Mouse (Mus musculus): ENCODE results near the gene Dars.

The Dars gene

DNA sequence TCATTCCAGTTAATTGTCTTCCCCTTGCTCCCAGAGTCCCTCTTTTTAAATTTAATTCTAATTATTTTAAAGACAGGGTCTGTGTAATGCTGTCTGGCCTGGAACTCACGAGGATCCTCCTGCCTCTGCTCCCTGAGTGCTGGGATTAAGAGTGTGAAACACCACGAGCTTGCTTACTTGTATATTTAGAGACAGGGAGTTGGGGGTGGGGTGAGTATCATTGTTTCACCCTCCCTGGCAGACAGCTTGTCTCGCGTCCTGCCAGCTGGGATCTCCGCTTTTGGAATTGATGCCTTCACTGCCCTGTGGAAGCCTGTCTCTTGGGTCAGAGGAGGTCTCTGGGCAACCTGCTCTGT, 343 bp upstream of the Dars start:
- DNase-seq (ENCODE audit: low spot score in 2 of 2): no peak

DNA sequence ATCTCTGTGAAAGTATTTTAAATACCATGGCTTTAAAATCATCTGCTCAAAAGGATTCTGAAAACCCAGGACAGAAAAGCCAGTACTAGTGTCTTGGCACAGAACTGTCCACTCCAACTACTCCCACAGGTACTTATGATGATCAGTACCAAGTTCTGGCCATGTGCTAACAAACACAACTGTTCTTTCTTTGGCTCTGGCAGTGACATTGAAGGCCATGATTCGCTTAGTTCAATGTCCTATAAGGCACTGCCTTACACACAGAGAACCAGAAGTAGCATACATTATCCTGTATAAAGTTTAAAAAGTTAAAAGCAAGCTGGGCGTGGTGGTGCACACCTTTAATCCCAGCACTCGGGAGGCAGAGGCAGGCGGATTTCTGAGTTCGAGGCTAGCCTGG, 6.0 kb downstream of the Dars start:
- no peak for DNase-seq (ENCODE audit: low spot score in 2 of 2)

DNA sequence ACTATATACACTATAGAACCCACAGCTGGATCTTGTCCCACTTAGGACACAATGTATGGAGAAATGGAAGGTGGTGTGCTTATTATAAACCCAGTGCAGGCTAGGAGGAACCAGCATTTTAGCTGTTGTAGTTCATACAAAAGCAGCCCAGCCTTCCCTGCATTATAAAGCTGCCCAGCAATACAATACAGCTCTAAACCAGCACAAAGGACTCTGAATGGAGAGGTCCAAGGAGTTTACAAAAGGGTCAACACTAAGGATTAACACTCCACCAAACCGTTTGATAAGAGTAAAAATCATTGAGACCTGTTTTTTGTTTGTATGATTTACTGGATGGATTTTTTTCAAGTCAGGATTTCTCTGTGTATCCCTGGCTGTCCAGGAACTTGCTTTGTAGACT, 10.3 kb downstream of the Dars start:
- DNase-seq (ENCODE audit: low spot score in 2 of 2): no peak

DNA sequence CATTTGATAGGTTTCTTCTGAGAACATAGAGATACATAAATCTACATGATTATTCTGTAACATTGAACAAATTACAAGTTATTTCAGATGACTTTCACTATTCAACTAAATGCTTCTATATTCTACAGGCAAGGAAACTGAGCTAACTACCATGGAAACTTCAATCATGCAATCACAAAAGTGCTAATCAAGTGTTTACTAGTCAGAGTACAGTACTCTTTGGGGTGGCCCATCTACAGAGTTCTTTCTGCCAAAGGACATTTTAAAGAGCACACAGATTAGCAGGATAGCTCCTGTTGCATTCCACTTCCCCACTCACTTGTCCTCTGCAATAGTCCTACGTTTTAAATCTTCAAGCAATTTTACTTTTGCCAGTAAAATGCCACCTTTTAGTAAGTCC, 11.5 kb downstream of the Dars start:
- no peak for DNase-seq (ENCODE audit: low spot score in 2 of 2)

DNA sequence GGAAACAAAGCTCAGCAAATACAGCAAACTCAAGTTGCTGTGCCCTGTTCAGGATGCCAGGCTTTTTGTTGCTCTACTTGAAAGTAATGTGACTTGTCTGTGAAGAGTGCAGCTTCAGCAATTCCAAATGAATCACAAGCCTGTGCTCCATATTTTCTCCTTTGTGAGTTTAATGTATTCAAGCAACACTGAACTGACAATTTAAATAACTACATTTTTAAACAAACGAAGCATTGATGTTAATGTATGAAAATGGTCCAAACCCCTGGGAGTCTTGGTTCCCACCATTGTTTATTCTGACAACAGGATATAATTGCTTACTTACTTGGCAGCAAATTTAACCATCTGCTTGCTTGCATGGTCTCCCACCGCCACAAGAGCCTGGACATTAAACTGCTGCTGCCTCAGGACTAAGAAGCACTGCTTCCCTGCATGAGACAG, 12.1 kb downstream of the Dars start:
- DNase-seq (ENCODE audit: low spot score in 2 of 2): no peak

DNA sequence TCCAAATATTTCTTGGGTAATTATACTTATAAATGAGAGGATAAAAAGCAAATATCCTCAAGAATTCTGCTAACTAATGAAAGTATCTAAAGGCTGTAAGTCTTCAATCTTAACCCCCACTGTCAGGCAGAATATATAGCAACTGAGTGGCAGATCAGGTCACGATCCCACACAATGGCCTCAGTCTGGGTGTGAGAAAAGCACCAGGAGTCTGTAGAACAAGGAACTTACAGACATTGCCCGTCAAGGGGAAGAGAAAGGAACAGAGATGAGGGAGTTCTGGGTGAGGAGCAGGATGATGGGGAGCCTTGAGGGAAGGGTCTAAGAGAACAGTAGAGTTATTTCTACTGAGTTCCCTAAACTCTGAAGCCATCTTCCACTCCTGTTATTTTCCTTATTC, 16.2 kb downstream of the Dars start:
- DNase-seq (ENCODE audit: low spot score in 2 of 2): no peak

DNA sequence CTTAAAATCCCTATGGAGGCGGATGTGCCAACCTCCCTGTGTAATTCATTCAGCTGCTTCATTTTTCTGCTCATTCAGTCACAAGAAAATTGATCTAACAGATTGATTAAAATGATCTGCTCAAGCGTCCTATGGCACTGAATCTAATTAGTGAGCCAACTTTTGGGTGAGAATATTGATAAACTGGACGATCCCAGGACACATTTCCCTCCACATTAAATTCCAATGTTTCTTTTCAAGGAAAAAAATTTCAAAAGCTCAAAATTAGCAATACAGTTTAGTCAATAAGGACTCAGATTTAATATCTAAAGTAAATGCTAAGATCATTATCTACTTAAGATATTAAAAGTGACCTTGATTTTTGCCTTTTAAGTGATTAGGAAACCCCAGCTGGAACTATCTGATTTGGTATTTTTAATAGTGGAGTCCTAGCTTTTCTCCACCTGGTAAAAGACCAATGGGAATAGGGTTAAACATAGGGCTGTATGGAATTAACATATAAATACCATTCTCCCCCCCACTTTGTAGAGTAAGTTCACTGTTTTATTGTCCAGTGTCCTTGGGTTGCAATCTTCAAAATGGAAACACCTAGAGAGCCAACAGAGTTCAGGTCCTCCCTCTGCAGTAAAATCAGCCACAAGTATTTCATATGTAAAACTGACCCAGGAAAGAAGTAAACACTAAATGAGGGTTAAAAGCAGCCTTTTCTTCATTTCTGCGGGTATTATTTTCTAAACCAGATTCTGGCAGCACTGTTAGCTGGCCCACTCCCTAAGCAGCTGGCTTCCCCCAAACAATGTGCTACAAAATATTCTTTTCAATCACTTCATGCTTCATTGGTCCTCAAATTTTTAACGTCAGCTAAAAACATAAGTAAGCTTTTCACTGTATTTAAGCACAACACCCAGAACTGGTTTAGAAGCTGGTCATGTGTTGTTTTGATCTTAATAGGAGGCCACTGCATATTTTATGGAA, 16.9 kb downstream of the Dars start:
- no peak for DNase-seq (ENCODE audit: low spot score in 2 of 2)

DNA sequence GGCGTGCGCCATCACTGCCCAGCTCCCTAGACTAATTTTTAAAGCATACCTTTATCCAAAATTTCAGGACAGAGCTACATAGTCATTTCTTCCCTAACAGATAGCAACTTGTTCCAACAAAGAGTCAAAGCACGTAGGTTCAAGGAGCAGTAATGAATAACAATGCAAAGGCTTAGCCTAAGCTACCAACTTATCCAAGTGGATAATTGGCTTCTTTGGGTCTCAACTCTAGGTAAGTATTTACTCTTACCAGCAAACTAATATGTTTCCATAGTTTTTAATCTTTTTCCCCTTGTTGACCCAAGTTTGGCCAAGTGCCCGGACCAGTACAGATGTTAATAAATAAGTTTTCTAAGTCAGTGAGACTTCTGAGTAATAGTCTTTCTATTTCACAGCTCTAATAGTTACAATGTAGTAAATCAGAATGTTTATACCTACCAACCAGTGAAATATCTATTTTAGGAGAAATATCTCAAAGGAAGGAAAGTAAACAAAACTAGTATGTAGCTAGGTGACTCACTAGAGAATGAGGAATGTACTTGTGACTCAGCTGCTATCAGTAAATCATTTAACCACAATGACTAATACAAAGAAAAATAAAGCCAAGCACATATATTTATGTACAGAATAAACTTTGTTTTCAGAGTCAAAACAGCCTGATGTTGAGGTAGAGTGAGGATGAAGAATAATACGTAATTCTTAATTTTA, 18.3 kb downstream of the Dars start:
- DNase-seq (ENCODE audit: low spot score in 2 of 2): no peak

DNA sequence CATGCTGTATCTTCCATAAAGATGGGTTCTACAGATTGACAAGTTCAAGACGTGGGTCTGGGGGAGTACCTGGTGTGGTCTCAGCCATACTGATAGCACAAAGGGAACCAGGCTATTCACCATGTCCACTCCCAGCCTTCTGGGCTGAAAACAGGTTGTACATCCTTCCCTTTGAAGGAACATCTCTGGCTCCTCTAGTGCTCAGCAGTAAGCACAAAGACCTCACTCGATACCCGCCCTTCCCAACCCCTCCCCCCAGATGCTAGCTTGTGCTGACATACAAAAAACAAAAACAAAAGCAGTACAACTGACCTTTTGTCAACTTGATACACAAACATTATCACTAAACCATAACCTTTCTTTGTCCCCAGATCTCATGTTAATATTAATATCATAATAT, 22.5 kb downstream of the Dars start:
- DNase-seq (ENCODE audit: low spot score in 2 of 2): no peak

DNA sequence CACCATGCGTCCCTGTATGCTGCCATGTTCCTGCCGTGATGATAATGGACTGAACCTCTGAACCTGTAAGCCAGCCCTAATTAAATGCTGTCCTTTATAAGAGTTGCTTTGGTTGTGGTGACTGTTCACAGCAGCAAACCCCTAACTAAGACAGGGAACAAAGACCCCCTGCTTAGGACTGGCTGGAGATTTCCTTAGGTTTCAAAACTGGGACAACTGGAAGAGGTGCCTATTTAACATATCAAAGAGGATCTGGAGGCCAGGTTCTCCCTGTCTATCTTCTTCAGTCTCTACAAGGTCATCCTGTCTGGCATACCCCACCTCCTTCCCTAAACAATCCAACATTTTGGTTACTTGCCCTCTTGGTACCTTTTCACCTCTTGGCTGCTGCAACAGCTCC, 24.8 kb downstream of the Dars start:
- DNase-seq (ENCODE audit: low spot score in 2 of 2): no peak

DNA sequence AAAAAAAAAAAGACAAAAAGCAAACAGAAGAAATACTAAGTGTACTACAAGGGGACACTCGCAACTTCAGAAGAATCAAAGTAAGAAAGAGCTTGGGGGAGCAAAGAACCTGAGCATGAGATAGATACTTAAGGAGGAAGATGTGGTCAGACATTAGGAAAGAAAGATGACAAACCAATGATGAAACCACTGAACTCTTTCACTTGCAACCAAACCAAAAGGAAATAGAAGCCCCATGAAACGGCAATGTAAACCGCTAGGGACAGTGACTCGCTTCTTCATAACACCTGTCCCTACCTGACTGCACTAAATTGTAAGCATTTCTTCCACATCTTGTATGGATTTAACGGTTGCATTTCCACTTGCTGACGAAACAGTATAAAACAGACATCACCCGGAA, 30.7 kb downstream of the Dars start:
- DNase-seq (ENCODE audit: low spot score in 2 of 2): no peak

DNA sequence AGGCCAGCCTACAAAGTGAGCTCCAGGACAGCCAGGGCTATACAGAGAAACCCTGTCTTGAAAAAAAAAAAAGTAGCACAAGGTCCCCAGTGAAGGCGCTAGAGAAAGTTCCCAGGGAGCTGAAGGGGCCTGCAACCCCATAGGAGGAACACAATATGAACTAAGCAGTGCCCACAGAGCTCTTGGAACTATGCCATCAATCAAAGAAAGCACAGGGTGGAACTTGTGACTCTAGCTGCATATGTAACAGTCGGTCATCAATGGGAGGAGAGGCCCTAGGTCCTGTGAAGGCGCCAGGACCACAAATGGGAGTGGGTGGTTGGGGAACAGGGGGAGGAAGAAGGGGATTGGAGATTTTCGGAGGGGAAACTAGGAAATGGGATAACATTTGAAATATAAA, 40.3 kb downstream of the Dars start:
- no peak for DNase-seq (ENCODE audit: low spot score in 2 of 2)

DNA sequence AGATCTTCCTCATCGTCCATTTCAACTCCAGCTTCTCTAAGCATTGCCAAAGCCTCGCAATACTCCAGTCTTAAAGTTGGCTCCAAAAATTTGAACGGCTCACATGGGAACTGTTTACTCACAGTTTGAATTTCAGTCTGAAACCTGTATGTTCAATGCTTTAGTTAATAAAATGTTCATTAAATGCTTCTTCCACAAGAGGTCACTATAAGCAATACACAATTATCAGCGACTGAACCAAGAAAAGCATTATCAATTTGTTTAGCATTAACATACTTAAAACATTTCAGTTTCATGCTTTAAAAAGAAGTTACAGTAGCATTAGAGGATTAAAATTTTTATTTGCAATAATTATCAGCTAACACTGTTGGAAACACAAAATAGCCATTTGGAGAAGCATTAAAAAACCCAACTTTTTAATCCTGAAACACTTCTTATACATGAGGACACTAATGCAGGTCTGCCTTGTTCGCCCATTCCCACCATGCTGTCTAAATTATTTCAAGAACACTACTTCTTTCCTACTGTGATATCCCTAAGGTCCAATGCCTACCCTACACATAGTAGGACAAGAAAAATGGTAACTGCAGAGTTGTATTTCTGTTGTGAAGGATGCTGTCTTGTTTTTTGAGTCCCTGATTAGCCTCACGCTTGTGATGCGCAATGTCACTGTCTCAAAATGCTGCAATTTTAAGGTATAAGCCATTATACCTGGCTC, 44.9 kb downstream of the Dars start:
- DNase-seq (ENCODE audit: low spot score in 2 of 2): no peak

DNA sequence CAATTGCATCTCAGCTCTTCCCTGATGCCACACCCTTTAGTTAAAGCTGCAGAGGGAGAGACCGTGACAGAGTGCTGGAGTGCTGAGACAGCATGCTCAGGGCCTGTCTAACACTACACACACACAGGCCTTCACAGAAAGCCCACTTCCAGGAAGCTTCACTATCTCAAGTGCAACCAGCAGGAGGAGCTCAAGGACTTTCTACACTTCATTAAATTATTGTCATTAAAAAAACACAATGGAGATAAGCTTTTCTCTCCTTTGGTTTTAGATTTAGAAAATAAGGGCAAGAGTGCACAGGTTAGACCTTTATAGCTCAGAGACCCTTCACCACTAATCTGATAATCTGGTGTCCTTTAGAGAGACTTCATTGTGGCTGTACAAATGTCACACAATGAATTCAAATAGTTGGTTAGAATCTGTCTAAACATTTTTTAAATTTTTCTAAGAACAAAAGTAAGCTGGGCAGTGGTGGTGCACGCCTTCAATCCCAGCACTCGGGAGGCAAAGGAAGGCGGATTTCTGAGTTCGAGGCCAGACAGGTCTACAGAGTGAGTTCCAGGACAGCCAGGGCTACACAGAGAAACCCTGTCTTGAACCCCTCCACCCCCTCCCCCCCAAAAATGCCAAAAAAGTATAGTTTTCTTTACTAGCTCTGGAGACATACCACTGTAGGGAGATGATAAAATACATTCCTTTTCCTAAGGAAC, 48.3 kb downstream of the Dars start:
- DNase-seq (ENCODE audit: low spot score in 2 of 2): no peak

DNA sequence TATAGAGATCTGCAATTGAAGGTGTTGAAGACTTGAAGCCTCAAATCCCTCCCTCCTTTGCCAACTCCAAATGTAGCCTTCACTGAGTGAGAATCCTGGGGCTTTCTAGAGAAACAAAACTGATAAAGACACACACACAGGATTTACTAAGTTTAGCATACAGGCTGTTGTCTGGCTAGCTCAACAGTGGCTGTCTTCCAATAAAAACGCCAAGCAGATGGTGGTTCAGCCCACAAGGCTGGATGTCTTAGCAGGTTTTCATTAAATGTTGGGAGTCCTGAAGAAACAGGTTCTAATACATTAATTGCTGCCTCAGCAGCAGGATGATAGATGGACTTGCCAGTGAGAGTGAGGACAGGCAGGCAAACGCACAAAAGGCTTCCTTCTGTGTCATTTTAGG, 56.6 kb downstream of the Dars start:
- no peak for DNase-seq (ENCODE audit: low spot score in 2 of 2)

DNA sequence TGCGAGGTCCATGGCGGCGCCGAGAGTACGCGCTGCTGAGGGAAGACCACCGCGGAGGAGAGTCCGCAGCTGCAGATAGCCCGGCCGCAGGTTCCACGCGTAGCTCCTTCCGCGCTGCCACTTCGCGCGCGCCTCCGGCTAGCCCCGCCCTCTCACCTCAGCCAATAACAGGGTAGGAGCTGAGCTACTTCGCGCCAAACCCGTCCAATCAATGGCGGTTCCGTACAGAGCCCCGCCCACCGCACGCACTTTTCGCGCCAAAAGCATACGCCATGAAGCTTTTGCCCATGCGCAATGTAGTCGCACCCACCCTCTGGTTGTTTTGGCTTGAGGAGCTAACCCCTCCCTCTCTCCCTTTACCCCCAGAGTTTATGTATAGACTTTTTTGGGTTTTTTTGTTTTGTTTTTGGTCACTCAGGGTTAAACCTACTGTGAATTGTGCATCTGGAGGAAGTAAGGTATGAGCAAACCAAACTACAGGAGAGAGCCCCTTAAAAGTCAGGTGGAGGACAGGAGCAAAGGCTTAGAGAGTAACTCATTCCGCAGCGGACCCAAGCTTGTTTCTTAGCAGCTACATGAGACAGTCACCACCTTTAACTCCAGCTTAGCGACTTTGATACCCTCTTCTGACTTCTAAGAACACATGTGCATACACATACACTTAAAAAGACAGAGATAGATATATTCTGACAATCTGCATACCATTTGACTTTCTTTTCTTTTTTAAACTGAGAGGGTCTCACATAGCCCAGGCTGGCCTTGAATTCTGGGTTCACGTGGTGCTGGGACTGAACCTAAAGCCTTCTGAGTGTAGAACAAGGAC, 57.4 kb downstream of the Dars start, which contains the start of gene Mcm6:
Gene Mcm6 (minus strand): TSS at position 111 of the 823 bp plus-strand sequence.
- peak; percentile 87 to 90 for DNase-seq (ENCODE audit: low spot score in 2 of 2)

DNA sequence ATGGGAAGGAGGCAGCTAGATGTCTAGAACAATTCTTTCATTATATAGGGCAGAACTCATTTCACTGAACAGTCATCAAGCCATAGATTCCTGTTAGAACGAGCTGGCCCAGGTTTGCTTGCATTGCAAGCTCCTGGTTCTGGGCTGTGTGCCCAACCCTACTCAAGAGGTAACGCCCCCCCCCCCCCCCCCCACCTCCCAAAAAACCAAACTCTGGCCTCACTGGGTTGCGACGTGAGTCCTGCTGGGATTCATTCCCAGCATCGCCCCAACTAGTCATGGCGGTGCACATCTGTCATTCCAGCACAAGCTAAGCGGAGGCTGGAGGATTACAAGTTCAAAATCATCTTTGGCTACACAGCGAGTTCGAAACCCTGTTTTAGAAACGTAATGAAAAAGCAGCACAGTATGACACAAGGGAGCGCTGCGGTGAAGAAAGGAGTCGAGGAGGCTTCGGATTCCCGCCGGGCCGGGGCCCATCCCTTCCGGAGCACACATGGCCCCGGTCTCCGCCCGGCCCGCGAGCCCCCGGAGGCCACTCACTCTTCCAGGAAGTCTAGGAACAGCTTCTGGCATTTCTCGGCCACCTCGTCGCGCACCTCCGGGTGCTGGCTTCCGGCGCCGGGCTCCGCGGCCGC, 58.1 kb downstream of the Dars start:
- no peak for DNase-seq (ENCODE audit: low spot score in 2 of 2)

DNA sequence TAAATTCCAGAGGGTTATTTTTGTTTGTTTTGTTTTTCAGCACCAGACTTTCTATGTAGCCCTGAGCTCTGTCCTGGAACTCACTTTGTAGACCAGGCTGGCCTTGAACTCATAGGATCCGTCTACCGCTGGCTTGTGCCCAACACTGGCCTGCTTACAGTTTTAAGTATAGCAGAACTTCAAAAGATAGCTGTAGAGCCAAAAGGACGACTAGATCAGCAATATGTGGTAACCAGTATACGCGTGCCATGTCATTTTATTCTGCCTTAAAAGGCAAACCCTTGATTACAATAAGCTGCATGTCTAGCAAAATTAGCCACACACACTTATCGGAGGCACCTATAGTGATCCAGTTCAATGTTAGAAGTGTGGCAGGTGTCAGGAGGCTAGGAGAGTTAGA, 58.9 kb downstream of the Dars start:
- no peak for DNase-seq (ENCODE audit: low spot score in 2 of 2)

DNA sequence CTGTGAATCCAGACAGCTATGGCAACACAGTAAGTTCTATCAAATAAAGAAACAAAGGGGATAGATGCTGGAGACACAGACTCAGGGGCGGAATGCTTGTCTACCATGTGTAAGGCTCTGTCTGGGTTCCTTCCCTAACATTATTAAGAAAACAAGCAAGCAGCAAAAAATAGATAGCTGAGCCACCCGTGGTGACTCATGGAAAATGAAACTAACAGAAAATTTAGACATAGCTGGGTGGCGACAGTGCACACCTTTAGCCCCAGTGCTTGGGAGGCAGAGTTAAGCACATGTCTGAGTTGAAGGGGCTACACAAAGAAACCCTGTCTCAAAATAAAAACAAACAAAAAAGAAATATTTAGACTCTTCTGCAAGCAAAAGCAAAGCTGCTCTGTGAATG, 59.7 kb downstream of the Dars start:
- DNase-seq (ENCODE audit: low spot score in 2 of 2): no peak

DNA sequence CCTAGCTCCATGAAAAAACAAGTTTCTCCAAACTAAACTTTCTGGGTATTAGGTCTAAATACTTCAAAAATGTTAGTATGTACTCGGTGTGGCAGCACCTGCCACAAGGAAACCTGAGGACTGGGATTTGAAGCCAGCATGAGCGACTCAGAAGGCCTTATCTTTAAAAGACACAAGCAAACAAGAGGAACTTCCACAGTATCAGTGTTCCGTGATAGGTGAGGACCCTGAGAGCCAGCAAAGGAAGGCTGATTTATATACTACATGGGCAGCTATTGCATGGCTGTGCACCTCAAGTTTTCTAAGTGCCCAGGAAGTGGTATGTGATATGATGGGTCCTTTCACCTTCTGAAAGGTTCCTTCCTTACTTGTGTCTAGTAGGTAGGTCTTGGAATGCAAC, 64.1 kb downstream of the Dars start:
- DNase-seq (ENCODE audit: low spot score in 2 of 2): no peak

All from urinary bladder, adult 18-20 months (tissue).